Mouse (Mus musculus) ZHBTc4 (cell line): ENCODE data around the gene Hecw2.

ENCODE experiments used
- DNase-seq: peaks from one replicate; pipeline ENCODE4 v3.0.0-alpha.2; 2011; ENCODE audit warnings: low read depth, low spot score

Hecw2 gene

DNA sequence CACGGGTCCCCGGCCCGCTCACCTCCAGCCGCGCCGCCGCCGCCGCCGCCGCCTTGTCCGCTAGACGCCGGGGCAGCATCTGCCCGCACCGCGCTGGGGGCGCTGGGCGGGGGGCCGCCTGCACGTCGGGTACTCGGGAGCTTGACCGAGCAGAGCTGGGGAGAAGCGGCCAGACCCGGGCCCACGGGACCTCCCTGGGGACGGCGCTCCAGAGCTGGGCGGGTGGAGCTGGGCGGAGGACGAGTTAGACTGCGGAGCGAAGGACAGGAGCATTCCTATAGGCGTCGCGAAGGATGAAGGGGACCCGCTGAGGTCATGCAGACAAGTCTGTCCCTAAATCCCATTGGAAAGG, at the start of gene Hecw2:
Gene Hecw2 (minus strand): TSS at position 215 of the 352 bp plus-strand sequence.
- DNase-seq: peak; percentile 67

DNA sequence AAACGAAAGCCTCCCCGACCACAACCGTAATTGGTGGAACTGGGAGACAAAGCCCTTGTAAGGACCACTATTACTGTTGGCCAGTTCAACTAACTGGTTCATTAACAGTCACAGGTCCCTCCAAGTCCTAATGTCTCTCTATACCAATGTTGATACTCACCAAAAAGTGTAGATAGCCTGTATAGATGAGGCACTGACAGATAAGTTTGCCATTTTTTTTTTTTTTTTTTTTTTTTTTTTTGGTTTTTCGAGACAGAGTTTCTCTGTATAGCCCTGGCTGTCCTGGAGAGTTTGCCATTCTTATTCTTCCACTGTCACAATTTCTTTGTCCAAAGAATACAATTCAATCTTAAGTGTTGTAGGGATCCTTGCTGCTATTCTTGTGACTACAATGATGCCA, 47.8 kb upstream of the Hecw2 start:
- DNase-seq: no peak

DNA sequence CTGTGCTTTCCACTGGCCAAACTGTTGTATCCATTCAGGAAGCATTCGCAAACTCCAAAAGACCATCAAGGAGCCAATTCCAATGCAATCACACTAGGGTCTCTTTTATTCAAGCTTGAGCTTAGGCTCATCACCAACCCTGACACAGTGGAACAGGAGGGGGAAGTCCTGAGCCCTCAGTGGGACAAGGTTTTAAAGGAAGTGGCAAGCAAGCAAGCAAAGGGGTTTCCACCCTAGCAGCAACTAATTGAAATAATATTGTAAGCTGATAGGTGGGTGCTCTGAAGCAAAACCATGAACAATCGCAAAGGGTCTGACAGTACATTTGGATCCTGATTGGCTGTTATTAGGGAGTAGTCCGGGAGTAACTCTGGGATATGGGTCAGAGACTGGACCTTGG, 25.3 kb upstream of the Hecw2 start:
- no peak for DNase-seq

DNA sequence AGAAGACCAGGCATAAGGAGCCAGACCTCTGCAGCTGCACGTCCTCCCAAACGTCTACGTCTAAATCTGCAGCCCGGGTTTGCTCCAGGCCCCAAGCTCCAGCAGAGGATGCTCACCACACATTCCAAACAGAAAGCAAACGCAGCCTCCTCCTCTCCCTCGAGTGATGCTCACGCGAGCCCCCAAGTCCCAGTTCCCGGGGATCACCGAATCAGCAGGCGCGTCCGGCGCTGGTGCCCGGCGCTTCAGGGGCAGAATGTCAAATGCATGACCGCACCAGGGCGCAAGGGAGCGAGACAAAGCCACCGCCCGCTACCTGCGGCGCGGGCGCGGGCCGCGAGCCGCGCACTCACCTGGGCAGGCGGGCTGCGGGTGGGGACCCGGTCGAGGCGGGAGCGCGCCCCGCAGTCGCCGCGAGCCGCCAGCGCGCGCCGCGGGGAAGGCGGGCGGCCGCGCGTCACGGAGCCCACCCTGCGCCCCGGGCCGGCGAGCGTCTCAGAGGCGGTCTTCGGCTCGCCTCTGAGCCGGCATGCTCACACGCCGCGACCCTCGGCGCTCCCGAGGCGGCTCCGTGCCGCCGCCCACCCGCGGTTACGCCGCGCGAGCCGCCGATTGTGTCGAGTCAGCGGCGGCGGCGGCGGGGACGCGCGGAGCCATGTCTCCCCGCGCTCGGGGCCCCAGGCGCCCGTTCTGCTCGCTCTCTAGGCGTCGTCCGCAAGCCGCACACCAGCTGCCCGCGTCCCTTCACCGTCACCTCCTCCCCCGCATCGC, 600 bp downstream of the Hecw2 start:
- DNase-seq: peak; percentile 79

DNA sequence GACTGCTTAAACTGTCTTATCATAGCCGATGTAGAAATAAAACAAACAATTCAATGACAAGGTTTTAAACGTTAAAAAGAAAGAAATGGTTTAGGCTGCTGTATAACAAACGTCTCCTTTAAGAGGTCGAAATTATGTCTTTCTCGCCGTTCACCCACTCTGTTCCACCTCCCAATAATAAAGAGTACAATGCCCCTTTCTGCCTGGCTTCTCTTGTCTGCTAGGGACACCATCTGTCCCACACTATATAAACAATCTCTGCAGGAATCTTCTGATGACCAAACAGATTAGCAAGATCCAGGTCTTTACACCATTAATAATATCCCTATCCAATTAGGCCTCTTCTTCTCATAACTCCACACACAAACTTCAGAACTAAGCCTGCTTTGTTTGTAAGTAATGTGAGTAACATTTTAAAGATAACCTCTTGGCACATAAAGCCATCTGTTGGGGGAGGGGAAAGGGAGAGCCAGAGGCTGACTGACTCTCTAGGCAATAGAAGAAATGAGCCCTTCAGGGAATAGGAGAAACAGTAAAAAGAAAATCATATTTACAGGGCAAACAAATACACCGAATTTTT, 1.7 kb downstream of the Hecw2 start:
- no peak for DNase-seq

DNA sequence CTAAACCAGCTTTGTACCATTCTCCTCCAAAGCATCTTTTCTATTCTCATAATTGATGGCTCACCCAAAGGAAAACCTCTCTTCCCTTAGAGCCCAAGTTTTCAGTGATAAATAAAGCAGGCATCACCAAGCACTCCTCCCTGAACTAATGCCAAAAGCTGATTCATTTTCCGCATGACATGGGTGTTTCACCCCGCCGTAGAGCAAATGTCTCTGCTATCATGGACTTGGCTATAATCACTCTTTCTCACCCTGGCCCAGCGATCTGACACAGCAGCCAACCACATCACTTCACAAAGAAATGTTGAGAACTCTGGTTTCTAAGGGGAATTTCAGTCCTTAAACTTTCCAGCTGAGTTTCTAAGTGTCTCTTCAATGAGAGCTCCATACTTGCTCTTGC, 7.4 kb downstream of the Hecw2 start:
- DNase-seq: no peak

DNA sequence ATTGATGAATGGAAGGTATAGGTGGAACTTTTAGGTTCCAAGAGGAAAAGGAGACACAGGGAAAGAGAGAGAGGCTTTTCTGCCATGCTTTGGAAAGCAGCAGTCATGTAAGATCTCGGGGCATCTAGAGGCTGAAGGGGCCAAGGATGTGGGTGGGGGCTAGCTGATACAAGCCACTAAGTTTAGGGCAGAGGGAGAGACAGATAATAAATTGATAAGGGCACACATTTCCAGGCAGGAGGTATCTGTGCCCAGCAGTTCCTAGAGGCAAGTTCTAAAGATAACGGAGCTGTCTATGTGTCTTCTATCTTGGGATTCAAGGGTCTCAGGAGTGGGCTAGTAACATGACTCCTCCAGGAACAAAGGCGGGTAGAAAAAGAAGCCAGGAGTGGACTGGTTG, 8.6 kb downstream of the Hecw2 start:
- DNase-seq: no peak

DNA sequence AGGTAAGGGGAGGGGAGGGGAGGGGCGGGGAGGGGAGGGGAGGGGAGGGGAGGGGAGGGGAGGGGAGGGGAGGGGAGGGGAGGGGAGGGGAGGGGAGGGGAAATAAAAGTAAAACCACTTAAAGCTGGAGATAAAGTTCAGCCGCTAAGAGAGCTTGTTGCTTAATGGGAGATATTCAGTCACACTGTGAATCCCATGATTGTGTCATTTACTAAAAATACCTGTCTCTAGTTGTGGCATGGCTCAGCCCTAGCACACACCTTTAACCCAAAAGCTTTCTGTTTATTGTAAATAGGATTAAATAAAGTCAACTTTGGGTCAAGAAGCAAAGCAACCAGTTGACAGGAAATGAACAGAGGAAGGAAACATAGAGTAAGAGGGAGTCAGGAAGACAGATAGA, 14.3 kb downstream of the Hecw2 start:
- no peak for DNase-seq

DNA sequence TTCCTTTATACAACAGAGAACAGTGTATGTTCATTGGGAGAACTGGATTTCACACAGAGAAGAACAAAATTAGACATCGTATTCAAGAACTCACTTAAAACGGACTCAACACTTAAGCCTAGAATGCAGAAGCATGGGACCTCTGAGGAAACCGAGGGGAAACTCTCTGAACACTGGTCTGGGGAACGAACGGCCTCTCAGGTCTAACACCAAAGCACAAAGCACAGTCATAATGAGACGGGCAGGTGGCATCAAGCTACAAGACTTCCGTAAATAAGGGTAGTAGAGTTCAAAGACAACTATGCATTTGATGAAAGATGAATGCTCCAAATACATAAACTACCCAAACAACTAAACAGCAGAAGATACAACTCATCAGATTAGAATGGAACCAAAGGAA, 15.8 kb downstream of the Hecw2 start:
- no peak for DNase-seq

DNA sequence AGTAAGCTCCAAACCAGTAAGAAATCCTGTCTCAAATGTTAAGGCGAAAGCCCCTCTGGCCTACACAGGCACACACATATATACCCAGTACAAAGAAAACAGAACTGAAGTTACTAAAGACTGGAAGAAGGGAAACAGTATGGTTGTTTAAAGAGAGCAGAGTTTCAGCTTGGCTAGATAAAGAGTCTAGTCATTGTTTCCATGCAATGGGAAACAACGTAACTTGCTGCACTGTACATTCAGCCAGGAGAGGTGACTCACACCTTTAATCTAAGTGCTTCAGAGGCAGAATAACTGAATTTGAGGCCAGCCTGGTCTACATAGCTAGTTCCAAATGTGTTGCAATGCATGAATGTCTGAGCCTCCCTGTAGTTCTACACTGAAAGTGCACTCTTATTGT, 18.4 kb downstream of the Hecw2 start:
- DNase-seq: no peak

DNA sequence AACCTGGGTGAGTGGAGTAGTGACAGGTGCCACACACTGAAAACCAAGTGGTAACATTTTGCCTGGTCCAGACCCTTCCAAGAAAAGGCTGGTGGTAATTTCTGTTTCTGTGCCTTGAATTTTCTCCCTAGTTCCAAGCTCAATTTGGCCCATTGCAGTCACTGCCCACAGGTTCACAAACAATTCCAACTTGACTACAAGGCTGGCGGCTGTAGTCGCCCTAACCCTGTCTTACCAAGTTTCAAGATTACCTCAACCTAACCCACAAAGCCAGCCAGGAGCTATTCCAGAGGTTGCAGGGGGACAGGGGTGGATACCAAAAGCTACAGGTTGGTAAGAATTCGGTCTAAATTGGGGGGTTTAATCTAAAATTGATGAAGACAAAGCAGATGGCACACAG, 27.0 kb downstream of the Hecw2 start:
- no peak for DNase-seq

DNA sequence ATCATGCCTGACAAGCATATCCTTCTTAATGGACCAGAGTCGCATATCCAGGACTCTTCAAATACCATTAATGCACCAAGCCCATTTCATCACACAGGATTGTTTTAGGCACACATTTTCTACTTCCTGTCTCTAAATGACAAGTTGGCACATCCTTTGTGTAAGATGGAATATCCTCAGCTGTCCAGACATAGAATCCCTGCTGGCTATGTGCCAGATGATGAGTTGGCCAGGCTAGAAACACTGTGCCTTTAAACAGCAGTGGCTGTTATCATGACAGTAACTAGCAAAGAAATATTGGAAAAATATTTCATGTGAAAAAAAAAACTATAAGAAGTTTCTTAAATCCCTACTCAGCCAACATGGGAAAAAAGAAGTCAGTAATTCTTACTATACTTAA, 35.4 kb downstream of the Hecw2 start:
- DNase-seq: no peak

DNA sequence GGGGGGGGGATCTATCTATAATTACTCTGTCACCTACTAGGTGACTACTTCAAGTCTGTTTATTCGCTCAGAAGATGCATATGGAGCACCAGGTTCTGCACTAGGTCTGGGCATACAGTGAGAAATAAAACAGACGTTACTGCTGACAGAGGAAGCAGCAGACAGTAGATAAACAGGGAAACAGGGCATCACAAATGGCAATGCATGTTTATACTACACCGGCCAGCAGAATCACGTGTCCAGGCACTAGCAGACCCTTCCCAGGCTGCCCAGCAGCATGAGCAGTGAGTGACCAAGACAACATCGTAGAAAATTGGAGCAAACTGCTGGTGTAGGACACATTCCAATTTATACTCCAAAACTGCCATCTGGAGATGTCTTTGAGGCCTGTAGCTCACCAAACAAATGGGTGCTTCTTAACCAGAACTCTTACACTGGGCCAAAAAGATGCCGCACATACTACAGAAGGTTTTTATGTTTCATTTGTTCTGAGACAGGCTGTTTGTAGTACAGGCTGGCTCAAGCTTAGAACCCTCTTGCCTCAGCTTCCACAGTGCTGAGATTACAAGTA, 41.7 kb downstream of the Hecw2 start:
- no peak for DNase-seq

DNA sequence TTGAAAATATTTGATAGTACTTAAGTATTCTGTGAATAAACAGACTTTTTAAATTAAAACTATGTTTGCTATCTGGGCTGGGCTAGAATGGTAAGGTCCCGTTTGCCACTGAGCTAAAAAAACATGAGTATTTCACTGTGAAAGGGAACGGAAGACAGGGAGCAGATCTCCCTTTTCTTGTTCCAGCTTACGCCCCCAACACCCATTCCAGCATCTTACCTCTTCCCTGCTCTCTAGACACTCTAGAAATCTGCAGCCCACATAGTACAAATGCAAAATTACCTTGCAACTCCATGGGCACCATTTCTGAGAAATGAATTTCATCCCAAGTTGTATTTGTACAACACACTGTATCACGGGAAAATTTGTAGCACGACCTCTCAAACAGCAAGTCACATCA, 49.9 kb downstream of the Hecw2 start:
- no peak for DNase-seq

DNA sequence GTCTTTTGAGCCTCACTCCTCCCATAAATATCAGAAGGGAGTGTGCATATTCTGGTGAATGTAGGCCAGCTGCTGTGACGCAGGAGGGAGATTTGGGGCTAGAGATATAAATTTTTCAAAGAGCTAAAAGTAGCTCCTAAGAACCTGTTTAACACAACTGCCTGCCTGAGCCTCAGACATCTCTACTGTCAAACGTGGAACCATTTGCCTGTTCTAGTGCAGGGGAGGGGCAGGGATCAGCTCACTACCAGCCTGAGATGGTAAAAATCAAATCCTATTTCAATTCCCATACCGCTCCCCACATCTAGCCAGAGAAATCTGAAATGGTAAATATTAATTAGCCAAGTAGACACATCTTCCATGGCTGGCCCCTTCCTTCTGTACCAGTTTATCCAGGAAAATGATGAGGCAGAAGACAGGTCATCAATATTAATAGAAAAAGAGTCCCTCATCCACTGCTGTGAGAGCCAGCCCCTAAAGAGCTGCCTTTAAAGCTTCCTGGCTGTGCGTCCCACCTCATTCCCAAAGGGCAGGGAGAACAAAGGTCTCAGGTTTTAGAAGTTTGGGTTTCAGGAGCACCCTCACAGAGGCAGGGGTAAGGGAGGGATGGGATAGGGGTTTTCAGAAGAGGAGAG, 61.0 kb downstream of the Hecw2 start:
- DNase-seq: no peak

DNA sequence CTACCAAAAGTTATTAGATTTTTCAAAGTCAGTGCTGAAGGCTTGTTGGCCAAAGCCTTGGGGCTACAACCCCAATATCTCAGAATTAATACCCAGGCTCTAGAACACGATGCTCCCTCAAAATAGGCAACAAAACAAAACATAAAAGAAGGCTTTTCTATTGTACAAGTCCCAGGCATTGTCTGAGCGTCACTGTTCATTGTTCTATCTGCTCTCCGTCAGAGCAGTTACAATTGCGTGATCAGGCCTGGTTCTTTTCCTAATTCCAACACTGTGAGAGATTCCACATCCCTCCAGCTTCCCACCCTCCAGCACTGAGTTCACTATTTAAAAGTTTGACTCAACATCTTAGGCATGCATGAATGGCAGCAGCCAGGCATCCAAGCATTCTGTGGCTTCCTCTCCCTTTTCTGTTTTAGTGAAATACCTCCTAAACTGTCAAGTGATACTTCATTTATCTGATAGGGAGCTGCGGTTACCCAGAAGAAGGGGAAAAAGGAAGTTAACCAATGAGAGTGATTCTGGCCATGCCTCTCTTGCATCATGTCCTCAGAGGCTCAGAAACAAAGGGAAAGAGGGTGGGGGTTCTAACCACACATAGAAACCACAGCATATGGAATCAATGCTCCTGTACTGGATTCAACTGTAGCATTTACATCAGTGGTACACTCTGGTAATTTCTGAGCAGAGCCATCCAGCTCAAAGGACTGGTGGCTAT, 66.1 kb downstream of the Hecw2 start:
- DNase-seq: no peak

DNA sequence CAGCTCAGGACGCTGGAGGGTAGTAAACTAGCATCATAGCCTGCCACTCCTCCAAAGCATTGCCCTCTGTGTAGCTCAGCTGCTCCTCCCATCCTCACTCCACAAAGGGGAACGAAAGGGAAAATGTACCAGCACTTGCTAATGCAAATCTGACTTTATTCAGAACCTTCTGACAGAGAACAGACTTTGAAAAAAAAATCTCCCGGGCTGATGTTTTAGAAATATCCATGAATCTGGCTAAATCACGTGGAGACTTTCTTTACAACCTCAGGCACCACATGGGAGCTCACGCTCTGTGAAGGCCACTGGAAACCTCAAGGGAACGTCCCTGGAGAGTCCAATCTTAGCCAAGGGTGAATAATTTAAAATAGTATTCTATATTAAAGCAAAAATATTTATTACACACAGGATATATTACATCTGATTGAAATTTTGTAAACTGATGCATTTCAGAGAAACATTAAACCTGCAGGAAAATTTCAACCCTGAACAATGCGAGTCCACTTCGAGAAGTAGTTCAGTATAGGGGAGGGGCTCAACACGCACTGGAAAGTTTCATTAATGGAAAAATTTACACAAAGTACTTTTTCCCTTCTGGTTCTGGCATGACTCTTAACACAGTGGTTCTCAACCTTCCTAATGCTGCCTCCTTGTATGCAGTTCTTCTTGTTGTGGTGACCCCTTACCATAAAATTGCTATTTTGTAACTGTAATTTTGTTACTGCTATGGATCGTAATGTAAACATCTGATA, 67.8 kb downstream of the Hecw2 start:
- DNase-seq: no peak

DNA sequence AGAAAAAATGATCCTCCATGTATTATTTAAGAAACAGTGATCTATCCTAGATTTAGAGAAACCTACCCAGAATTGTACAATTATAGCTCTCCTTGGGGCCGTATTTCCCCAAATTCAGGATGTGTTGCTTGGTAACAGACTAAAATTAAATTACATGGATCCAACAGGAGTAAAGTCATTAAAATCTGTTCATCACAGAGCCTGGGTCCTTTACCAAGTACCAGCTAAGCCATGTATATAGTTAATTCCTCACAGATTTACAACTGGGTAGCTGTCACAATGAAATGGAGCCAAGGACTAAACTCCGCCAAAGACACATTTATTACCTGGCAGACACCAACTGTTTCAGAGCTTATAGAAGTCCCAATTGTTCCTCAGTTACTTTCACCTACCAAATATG, 72.4 kb downstream of the Hecw2 start:
- no peak for DNase-seq

DNA sequence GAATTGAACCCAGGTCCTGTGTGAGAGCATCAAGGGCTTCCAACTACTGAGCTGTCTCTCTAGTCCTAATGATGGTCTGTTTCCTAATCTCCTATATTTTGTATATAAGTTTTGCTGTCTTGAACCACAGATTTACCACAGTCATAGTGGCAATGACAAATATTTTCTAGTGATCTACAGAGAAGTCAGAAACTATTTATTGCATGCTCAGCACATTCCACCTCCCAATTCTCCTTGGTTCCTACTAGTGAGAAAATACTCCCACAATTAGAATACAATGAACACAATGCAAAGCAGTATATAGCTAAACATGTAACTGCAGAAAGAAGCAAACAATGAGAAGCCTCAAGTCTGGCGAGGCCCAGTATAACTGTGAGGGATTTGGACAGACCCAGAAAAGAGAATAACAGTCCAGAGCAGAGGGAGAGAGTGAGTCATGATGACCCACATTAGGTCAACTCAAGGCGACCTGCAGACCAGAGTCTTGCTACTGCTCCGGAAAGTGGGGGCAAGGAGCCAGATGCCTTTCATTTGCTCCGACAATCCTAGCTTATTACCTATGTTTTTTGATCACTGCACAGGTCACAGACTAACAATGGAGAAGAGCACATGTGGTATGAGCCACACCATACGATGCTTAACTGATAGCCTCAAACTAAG, 73.8 kb downstream of the Hecw2 start:
- no peak for DNase-seq

DNA sequence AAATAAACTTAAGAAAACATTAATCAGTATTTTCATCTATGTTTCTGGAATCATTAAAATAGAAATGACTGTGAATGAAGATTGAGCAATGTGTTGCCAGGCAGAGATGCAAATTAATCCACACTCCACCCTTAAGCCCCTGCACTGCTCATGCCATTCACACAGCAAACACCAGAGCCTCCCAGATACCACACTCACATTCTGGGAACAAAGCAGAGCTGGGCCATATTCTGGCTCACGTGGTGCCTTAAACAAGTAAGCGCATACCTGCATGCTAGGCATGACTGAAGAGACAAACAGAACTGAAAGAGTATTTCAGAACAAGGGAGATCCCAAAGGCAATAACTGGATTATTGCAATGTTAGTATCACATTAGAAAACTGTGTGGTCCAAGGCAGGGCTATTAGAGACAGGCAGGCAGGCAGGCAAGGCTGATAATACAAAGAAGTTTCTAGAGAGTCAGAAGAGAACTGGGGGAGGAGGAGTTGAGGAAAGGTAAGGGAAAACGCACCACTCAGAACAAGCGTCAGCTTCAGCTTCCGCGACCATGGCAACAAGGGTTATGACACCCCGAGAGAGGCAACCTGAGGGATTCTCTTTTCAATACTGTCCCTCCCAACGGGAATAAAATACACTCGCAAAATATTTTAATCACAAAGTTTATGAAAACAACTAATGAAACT, 75.2 kb downstream of the Hecw2 start:
- DNase-seq: no peak
